Mouse (Mus musculus): ENCODE measurements around the gene Adamts18.

Adamts18 gene

GRCm38 (mm10) chr8:113755866-113756265 lies 92.7 kb downstream of the Adamts18 start:
- no peak for DNase-seq (ENCODE audit: low spot score)

- DNase-seq (ENCODE audit: low spot score) = no peak
These were observed 95.4 kb downstream of the Adamts18 start for GRCm38 (mm10) chr8:113753153-113753552.

- no peak for DNase-seq (ENCODE audit: low spot score)
These were observed 96.2 kb downstream of the Adamts18 start for GRCm38 (mm10) chr8:113752349-113752748.

GRCm38 (mm10) chr8:113735496-113736060 lies 113.0 kb downstream of the Adamts18 start:
- no peak for DNase-seq (ENCODE audit: low spot score)

- DNase-seq (ENCODE audit: low spot score) = no peak
These were observed 123.2 kb downstream of the Adamts18 start for GRCm38 (mm10) chr8:113725331-113725730.

- no peak for DNase-seq (ENCODE audit: low spot score)
These were observed 124.5 kb downstream of the Adamts18 start for GRCm38 (mm10) chr8:113723873-113724538.

- DNase-seq (ENCODE audit: low spot score) = no peak
These were observed 127.1 kb downstream of the Adamts18 start for GRCm38 (mm10) chr8:113721459-113721858.

GRCm38 (mm10) chr8:113704968-113705367 lies 143.6 kb downstream of the Adamts18 start:
- no peak for DNase-seq (ENCODE audit: low spot score)

- no peak for DNase-seq (ENCODE audit: low spot score)
These were observed 156.8 kb downstream of the Adamts18 start for GRCm38 (mm10) chr8:113691622-113692343.

- DNase-seq (ENCODE audit: low spot score) = no peak
These were observed 160.0 kb downstream of the Adamts18 start for GRCm38 (mm10) chr8:113688543-113688915.

GRCm38 (mm10) chr8:113687889-113688542 lies 160.5 kb downstream of the Adamts18 start:
- DNase-seq (ENCODE audit: low spot score) = no peak

- no peak for DNase-seq (ENCODE audit: low spot score)
These were observed 169.2 kb downstream of the Adamts18 start for GRCm38 (mm10) chr8:113679361-113679760.

GRCm38 (mm10) chr8:113676811-113677210 lies 171.7 kb downstream of the Adamts18 start:
- no peak for DNase-seq (ENCODE audit: low spot score)

- DNase-seq (ENCODE audit: low spot score) = no peak
These were observed 173.3 kb downstream of the Adamts18 start for GRCm38 (mm10) chr8:113675281-113675680.

- DNase-seq (ENCODE audit: low spot score) = no peak
These were observed 173.9 kb downstream of the Adamts18 start for GRCm38 (mm10) chr8:113674611-113675010.

GRCm38 (mm10) chr8:113673300-113673699 lies 175.2 kb downstream of the Adamts18 start:
- DNase-seq (ENCODE audit: low spot score) = no peak

- DNase-seq (ENCODE audit: low spot score) = no peak
These were observed 175.8 kb downstream of the Adamts18 start for GRCm38 (mm10) chr8:113672599-113673255.

- DNase-seq (ENCODE audit: low spot score) = no peak
These were observed 178.6 kb downstream of the Adamts18 start for GRCm38 (mm10) chr8:113669924-113670323.

GRCm38 (mm10) chr8:113666714-113667432 lies 181.7 kb downstream of the Adamts18 start:
- DNase-seq (ENCODE audit: low spot score) = no peak

- no peak for DNase-seq (ENCODE audit: low spot score)
These were observed 182.6 kb downstream of the Adamts18 start for GRCm38 (mm10) chr8:113665951-113666350.

GRCm38 (mm10) chr8:113665036-113665435 lies 183.5 kb downstream of the Adamts18 start:
- no peak for DNase-seq (ENCODE audit: low spot score)

- peak; percentile 90 for DNase-seq (ENCODE audit: low spot score)
These were observed 184.0 kb downstream of the Adamts18 start for GRCm38 (mm10) chr8:113664544-113664943.
